Mouse (Mus musculus): ENCODE measurements at regions not wholly inside any gene's neighbourhood (a gene's known extent, or its start where the extent isn't known, plus 50 kb on each side); places are given as distances from the start of the nearest gene placed in this dataset.
A peak's percentile ranks its signal among the peaks of the same experiment; 100 is the strongest.

GRCm38 (mm10) chr13:44416986-44417385 is 312.3 kb upstream of the Jarid2 start:
- no peak for DNase-seq

- DNase-seq, result no peak
These were observed 310.2 kb upstream of the Jarid2 start for GRCm38 (mm10) chr13:44419056-44419455.

- no peak for DNase-seq
These were observed 309.6 kb upstream of the Jarid2 start for GRCm38 (mm10) chr13:44419472-44420226.

GRCm38 (mm10) chr13:44420227-44420592 is 309.1 kb upstream of the Jarid2 start:
- no peak for DNase-seq

GRCm38 (mm10) chr13:44420941-44421340 is 308.3 kb upstream of the Jarid2 start:
- DNase-seq, result no peak

DNA sequence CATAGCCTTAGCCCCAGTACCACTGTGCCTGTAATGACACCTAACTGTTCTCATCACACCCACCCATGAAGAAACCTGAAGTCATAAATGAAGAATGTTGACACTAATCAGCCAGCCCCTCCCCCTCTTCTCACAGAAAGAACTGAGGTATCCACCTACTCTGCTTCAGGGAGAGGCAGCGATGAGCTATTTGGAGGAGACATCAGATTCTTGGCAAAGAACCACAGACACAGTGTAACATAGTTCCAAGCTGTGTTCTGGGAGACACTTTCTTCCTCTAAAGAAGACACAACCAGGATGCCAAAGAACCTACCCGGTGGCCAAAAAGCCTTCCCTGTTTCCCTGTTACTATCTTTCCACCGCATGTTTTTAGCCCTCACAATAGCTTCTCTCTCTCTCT is 307.8 kb upstream of the Jarid2 start:
- DNase-seq, result peak; percentile 61

GRCm38 (mm10) chr13:44421922-44422321 is 307.4 kb upstream of the Jarid2 start:
- no peak for DNase-seq

GRCm38 (mm10) chr13:44430492-44430891 is 298.8 kb upstream of the Jarid2 start:
- no peak for DNase-seq

GRCm38 (mm10) chr13:44437709-44438108 is 291.6 kb upstream of the Jarid2 start:
- DNase-seq, result no peak

DNA sequence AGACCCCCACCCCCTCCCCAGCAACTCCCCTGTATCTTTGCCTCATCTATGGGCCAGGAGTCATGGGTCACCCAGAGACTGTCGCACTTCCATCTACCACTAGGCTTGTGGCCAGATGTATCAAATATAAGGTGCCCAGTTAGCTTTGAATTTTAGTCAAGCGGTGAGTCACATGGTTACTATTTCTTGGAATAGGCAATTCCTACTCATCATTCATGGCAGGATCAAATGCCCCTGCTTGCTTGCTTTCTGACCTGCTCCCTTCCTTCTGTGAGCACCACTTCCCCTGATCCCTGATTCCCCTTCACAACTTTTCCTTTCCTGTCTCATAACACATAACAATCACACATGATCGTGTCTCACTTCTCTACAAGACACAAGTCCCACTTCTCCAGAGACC is 288.2 kb upstream of the Jarid2 start:
- no peak for DNase-seq

DNA sequence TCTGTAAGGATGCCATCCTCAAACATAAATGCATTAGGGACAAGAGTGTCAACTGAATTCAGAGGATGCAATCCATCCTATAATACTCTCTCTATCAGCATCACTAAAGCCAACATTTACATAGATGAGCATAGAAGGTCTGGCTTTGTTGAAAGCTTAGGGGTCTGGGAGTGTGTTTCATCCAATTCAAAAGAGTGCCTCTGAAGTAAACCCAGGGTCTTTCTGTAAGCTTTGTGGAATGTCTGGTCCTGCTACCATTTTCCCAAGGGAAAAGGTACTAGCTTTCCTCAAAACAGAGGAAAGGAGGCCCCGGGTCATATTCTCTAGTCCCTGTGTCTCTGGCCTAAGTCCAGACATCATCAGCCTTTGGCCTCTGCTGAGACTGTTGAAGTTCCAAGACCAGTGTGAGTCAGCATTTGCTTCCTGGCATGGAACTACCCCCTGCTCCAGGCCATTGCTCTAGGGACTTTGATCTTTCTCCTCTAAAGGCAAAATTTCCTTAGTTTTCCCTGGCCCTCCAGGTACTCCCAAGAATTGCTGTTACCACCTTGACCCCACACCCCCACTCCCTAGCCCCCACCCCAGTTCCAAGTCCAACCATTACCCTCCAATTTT is 280.0 kb upstream of the Jarid2 start:
- no peak for DNase-seq

DNA sequence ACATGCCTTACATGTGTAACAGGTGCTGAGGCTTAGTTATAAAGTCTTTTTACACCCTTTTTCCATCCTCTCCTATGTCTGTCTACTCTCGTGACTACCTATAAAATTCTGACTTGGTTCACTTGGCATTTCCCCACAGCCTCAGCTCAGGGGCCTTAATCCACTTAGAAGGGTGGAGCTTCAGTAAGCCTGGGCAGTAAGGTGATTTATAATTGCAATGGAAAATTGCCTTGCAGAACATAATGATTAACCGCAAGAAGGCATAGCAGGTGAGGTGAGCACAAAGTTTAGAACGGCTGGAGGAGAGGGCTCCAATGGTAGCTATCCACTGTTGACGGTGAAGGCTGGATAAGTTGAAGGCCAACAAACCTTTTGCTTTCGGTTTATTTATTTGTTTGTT is 278.1 kb upstream of the Jarid2 start:
- DNase-seq, result no peak

GRCm38 (mm10) chr13:44453131-44453530 is 276.1 kb upstream of the Jarid2 start:
- DNase-seq, result no peak

DNA sequence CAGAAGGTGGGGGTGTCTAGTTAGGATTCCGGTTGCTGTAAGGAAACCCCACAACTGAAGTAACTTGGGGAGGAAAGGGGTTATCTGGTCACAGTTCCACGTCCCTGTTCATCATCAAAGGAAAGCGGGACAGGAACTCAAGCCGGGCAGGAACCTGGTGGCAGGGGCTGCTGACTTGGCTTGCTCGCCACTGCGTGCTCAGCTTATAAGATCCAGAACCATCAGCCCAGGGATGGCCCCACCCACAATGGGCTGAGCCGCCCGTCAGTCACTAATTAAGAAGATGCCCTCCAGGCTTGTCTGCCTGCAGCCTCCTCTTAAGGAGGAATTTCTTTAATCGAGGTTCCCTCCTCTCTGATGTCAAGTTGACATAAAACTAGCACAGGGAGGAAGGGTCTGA is 275.1 kb upstream of the Jarid2 start:
- DNase-seq, result no peak

GRCm38 (mm10) chr13:44455193-44455592 is 274.1 kb upstream of the Jarid2 start:
- DNase-seq, result no peak

DNA sequence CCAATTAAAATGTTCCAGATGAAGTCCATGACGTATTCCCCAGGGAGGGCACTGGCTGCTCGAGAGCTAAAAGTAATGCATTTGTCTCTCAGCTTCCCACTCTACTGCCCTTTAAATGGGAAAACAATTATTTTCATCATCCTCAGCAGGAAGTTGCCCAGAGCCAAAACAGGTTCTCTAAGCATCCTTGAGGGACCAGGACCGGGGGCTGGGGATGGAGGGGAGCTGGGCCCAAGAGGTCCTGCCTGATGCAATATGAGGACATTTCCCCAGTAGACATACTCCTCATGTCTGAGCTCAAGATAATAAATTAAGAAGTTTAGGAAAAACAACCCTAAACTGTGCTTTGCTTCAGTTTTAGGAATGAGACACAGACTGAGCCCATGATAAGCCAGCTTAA is 270.5 kb upstream of the Jarid2 start:
- DNase-seq, result no peak

DNA sequence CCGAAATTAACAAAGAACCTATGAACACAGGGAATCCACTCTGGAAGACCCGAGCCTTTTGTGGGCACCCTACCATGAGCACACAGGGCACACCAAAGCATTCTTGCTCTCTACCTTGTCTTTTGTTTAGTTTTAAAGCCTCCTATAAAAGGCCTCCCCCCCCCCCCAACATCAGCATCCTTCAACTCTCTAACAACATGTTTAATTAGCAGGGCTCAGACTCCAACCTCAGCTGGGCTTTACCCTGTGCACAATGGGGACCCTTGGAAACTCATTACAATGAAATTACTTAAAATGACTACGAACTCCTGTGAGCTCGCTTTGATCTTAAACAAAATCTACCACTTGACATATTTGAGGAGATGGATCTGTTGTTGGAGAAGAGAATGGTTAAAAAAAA is 270.1 kb upstream of the Jarid2 start:
- no peak for DNase-seq

DNA sequence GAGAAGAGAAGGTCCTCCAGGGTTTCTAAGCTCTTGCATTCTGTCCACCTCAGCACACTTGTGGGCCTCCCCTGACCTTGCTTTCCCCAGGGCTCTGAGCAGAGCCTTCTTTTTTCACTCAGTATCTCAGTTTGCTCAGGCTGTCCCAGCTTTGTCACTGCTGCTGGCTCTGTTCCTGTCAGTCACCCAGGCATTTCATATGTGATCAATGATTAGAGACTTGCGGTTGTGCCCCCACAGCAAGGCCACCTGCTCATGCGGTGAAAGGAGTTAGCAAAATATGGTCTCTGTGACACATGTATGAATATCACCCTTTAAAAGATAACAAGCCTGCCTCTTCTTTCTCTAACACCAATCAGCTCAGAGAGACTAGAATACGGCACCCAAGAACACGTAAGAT is 265.6 kb upstream of the Jarid2 start:
- DNase-seq, result no peak

DNA sequence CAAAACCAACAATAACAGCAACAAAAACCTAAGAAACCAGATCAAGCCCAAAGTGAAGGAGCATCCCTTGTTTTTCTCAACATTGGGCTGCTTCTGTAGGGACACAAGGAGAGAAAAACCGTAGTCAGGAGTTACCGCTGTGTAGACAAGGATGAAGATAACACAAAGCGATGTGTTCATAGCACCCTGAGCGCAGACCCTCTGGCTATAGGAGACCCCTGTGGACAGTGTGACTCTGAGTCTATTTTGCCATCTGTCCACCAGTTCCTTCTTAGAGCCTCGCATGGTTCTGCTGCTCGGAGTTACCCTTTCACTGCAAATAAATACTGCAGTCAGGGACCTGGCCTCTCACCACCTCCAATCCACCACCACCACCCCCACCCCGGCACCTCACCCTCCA is 263.7 kb upstream of the Jarid2 start:
- no peak for DNase-seq

DNA sequence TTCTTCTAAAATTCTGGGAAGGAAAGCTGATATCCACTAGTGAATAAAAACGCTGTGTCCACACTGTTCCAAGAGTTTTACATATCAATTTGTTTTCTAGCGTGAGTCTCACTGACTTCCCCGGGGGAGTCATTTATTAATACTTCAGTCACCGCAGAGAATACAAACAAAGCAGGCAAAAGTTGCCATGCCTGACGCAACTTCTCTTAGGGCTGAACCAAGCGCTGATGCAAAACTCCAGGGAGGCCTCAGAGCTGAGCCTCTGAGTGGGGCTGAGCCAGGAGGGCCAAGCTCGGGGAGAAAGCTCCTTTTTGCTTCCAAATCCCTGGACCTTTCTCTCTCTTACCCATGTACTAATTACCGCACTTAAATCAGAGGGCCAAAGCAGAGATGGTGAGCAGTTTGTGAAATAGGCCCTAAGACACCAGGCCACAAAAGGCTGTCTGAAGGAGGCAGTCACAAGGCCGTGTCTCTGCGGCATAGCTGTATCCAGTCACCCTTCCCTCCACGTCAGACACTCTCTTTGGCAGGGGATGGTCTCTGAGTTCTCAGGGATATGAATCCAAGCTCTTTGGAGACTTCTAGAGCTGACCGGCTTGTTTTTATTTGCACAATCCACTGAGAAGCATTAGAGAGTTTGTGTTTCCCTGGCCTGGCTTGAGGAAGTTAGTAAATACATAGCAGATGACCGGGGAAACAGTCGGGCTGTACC is 260.2 kb upstream of the Jarid2 start:
- no peak for DNase-seq

- DNase-seq, result no peak
These were observed 259.6 kb upstream of the Jarid2 start for GRCm38 (mm10) chr13:44469675-44470074.

- DNase-seq, result no peak
These were observed 256.1 kb upstream of the Jarid2 start for GRCm38 (mm10) chr13:44473200-44473599.

- DNase-seq, result no peak
These were observed 252.4 kb upstream of the Jarid2 start for GRCm38 (mm10) chr13:44476901-44477300.

GRCm38 (mm10) chr13:44480128-44480527 is 249.1 kb upstream of the Jarid2 start:
- DNase-seq, result peak; percentile 14
